Mouse (Mus musculus) lung, adult 2 months (tissue): ENCODE data around the gene Rpp21.

Experiments
- CTCF ChIP-seq: fragments of 200-500 bp; IDR thresholded peaks from 2 replicates; pipeline ENCODE4 v1.5.1; 2011; ENCODE audit warnings: mild to moderate bottlenecking, low read length, control low read depth; ENCODE audit not compliant: insufficient read depth
- POLR2A ChIP-seq: fragments of 200-500 bp; IDR thresholded peaks from 2 replicates; pipeline ENCODE4 v1.6.1; 2011; ENCODE audit warnings: low read depth, mild to moderate bottlenecking, control low read depth, low read length, borderline replicate concordance; ENCODE audit errors: extremely low read depth

GRCm38 (mm10) chr17:36245741-36246140 lies 12.1 kb downstream of the Rpp21 start:
- TF ChIP-seq CTCF, result no peak
- TF ChIP-seq POLR2A, result no peak
